Mouse (Mus musculus): ENCODE measurements around the gene Myh7.
"Not testable (repeated sequence)": the region's sequence is repeated elsewhere in the genome, so short reads cannot be mapped to it uniquely, and the experiment has no call there.

Myh7 gene

GRCm38 (mm10) chr14:55003878-55004855 lies 9.7 kb upstream of the Myh7 start:
- DNase-seq (ENCODE audit: low spot score): peak; percentile 3

- no peak for DNase-seq (ENCODE audit: low spot score)
Observed at GRCm38 (mm10) chr14:55002687-55003120, 8.3 kb upstream of the Myh7 start.

GRCm38 (mm10) chr14:55001938-55002686 lies 7.7 kb upstream of the Myh7 start:
- no peak for DNase-seq (ENCODE audit: low spot score)

- DNase-seq (ENCODE audit: low spot score): no peak
Observed at GRCm38 (mm10) chr14:55001446-55001845, 7.0 kb upstream of the Myh7 start.

- no peak for DNase-seq (ENCODE audit: low spot score)
Observed at GRCm38 (mm10) chr14:55000814-55001213, 6.4 kb upstream of the Myh7 start.

- not testable (repeated sequence) for DNase-seq (ENCODE audit: low spot score)
Observed at GRCm38 (mm10) chr14:54999868-55000267, 5.4 kb upstream of the Myh7 start.

GRCm38 (mm10) chr14:54998680-54999079 lies 4.3 kb upstream of the Myh7 start:
- no peak for DNase-seq (ENCODE audit: low spot score)

GRCm38 (mm10) chr14:54997297-54997696 lies 2.9 kb upstream of the Myh7 start:
- DNase-seq (ENCODE audit: low spot score): no peak

GRCm38 (mm10) chr14:54996793-54997192 lies 2.4 kb upstream of the Myh7 start:
- DNase-seq (ENCODE audit: low spot score): no peak

- DNase-seq (ENCODE audit: low spot score): no peak
Observed at GRCm38 (mm10) chr14:54995457-54996138, 1.2 kb upstream of the Myh7 start.

GRCm38 (mm10) chr14:54994869-54995186 lies 402 bp upstream of the Myh7 start:
- DNase-seq (ENCODE audit: low spot score): no peak

GRCm38 (mm10) chr14:54993636-54994035 lies 790 bp downstream of the Myh7 start:
- no peak for DNase-seq (ENCODE audit: low spot score)

- no peak for DNase-seq (ENCODE audit: low spot score)
Observed at GRCm38 (mm10) chr14:54992196-54992595, 2.2 kb downstream of the Myh7 start.

GRCm38 (mm10) chr14:54989886-54990441 lies 4.5 kb downstream of the Myh7 start:
- DNase-seq (ENCODE audit: low spot score): no peak

- DNase-seq (ENCODE audit: low spot score): no peak
Observed at GRCm38 (mm10) chr14:54988882-54989281, 5.5 kb downstream of the Myh7 start.

GRCm38 (mm10) chr14:54988350-54988874 lies 6.0 kb downstream of the Myh7 start:
- DNase-seq (ENCODE audit: low spot score): not testable (repeated sequence)

GRCm38 (mm10) chr14:54981934-54982333 lies 12.5 kb downstream of the Myh7 start:
- no peak for DNase-seq (ENCODE audit: low spot score)

- DNase-seq (ENCODE audit: low spot score): no peak
Observed at GRCm38 (mm10) chr14:54978664-54979063, 15.8 kb downstream of the Myh7 start.

GRCm38 (mm10) chr14:54976633-54977032 lies 17.8 kb downstream of the Myh7 start, which contains the start of gene Gm17428:
TSS of gene Gm17428 (plus strand) at chr14:54976933.
- DNase-seq (ENCODE audit: low spot score): no peak

GRCm38 (mm10) chr14:54974068-54974791 lies 20.2 kb downstream of the Myh7 start:
- DNase-seq (ENCODE audit: low spot score): no peak

GRCm38 (mm10) chr14:54972786-54973185 lies 21.6 kb downstream of the Myh7 start:
- not testable (repeated sequence) for DNase-seq (ENCODE audit: low spot score)

Measured in adipocyte (in vitro differentiated cells).